Mouse (Mus musculus) megakaryocyte, adult 5-6 weeks (primary cell): ENCODE data around the gene Enoph1. TPM values are rescaled to one million over a fixed set of nuclear protein-coding genes. Genes with fewer than 3 reads are reported as not detected.

ENCODE experiments used
- total RNA-seq, 2 experiments: library from RNA; stranded (forward) in 1 of 2; stranded (reverse) in 1 of 2; fragments of 153-499, 151-499 nt in 1 of 2; fragments of 221-1000, 200-1000 nt in 1 of 2; gene quantifications; 2 replicates each; pipeline versions ENCODE4 v1.2.3 to v1.2.4; 2015 to 2017

Enoph1 gene
- total RNA-seq, 2 experiments from 2014 or later: 35.1 to 36.5 TPM

Other genes with a start within 250 kb of the Enoph1 start
- not detected in 2 replicates for gene Vamp9, start 133.7 kb upstream of the Enoph1 start, total RNA-seq (2015)
- gene Vamp9, start 133.7 kb upstream of the Enoph1 start, total RNA-seq (2017): not detected in 2 replicates
- gene Hnrnpd, start 61.0 kb upstream of the Enoph1 start, total RNA-seq (2015): 268 and 281 TPM in 2 replicates
- 99.0 and 176 TPM in 2 replicates for gene Hnrnpd, start 61.0 kb upstream of the Enoph1 start, total RNA-seq (2017)
- 0.51 and 2.3 TPM in 2 replicates for gene 4930524J08Rik, start 60.9 kb upstream of the Enoph1 start, total RNA-seq (2015)
- gene 4930524J08Rik, start 60.9 kb upstream of the Enoph1 start, total RNA-seq (2017): 0.44 and 1.7 TPM in 2 replicates
- gene Hnrnpdl, start 321 bp upstream of the Enoph1 start, total RNA-seq (2015): 196 and 214 TPM in 2 replicates
- 356 and 360 TPM in 2 replicates for gene Hnrnpdl, start 321 bp upstream of the Enoph1 start, total RNA-seq (2017)
- 0.18 TPM in 1 of 2 replicates, not detected in the other for gene Tmem150c, start 119.8 kb downstream of the Enoph1 start, total RNA-seq (2015)
- gene Tmem150c, start 119.8 kb downstream of the Enoph1 start, total RNA-seq (2017): not detected in 2 replicates